Mouse (Mus musculus) E14TG2a.4 (cell line): Measurements from ENCODE around the gene Nom1.

Source experiments
- H3K27me3 ChIP-seq: 2 replicates; pipeline ENCODE4 v1.6.1; 2014; ENCODE audit warnings: low read length, control low read depth; ENCODE audit not compliant: insufficient read depth
- H3K36me3 ChIP-seq: 2 replicates; pipeline ENCODE4 v1.6.1; 2014; ENCODE audit warnings: low read length, control low read depth; ENCODE audit not compliant: insufficient read depth
- H3K4me1 ChIP-seq: replicated peaks from 2 replicates; pipeline ENCODE4 v1.6.1; 2014; ENCODE audit warnings: low read depth, low read length, control low read depth
- H3K4me3 ChIP-seq: replicated peaks from 2 replicates; pipeline ENCODE4 v1.5.1; 2014; ENCODE audit warnings: mild to moderate bottlenecking, low read length
- H3K9me3 ChIP-seq: 2 replicates; pipeline ENCODE4 v1.6.1; 2014; ENCODE audit warnings: low read length, control low read depth
- CTCF ChIP-seq: conservative IDR thresholded peaks from 2 replicates; pipeline ENCODE4 v1.5.1; 2014; ENCODE audit warnings: low read length
- NANOG ChIP-seq: IDR thresholded peaks from 2 replicates; pipeline ENCODE4 v1.6.1; 2014; ENCODE audit warnings: borderline replicate concordance, low read length, mixed read lengths
- POU5F1 ChIP-seq: IDR thresholded peaks from 2 replicates; pipeline ENCODE4 v1.6.1; 2014; ENCODE audit warnings: low read length, borderline replicate concordance

Nom1 gene

DNA sequence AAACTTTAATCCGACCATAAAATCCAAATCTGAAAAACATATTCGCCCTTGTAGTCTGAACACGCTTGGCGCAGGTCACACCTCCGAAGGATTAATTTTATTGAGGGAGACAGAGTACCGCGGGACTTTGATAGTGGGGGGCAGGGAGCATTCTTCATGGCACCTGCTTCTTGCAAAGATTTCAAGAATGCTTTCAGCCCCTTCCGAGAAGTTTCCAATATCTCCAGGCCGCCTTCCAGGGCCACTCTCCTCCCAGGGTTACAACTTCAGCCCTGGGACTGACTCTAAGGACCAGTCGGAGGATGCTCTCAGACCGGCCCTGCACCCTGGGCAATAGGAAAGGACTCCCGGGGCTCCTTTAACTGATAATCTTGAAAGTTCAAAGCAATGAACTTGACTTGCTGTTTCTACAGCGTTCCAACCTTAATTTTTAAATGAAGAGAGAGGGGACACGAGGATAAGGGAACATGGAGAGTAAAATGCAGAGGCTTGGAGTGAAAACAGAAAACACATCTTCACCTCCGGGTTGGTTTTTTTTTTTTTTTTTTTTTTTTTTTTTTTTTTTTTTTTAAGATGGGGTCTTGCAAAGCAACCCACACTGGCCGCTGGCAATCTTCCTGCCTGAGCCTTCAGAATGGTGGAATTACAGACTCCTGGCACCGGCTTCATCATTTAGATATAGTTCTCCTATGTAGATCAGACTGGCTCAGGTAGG, 34.0 kb downstream of the Nom1 start:
- Histone ChIP-seq H3K9me3 (no peaks in the 10 kb centered on the region), H3K36me3 (no peaks in the 10 kb centered on the region)
- TF ChIP-seq CTCF (no peak), POU5F1 (no peak), NANOG (no peak)

DNA sequence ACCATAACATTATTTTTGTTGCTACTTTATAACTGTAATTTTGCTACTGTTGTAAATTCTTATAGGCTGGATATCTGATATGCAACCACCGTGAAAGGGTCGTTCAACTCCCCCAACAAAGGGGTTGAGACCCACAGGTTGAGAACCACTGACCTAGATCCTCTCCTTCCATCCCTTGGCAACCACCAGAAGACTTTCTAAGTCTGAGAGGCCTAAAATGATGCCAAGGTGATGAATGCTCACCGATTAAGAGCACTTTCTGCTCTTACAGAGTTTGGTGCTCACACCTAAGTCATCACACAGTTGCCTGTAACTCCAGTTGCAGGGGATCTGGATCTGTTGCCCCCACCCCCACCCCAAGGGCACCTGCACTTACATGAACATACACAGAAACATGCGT, 35.0 kb downstream of the Nom1 start:
- no peaks in the 10 kb centered on the region for H3K9me3 ChIP-seq
- H3K4me1 ChIP-seq, result peaks cover 48% of the 10 kb centered on the region
- peaks cover 89% of the 10 kb centered on the region for H3K27me3 ChIP-seq
- no peak for TF ChIP-seq POU5F1
- no peak for TF ChIP-seq NANOG
- no peak for TF ChIP-seq CTCF
- no peak overlapping the region for H3K4me3 ChIP-seq
- no peaks in the 10 kb centered on the region for H3K36me3 ChIP-seq

More for the DNA sequence above, 34.0 kb downstream of the Nom1 start:
- Histone ChIP-seq H3K4me1 (peaks cover 38% of the 10 kb centered on the region), H3K27me3 (peaks cover 79% of the 10 kb centered on the region), H3K4me3 (peak overlapping the region; percentile 81)

DNA sequence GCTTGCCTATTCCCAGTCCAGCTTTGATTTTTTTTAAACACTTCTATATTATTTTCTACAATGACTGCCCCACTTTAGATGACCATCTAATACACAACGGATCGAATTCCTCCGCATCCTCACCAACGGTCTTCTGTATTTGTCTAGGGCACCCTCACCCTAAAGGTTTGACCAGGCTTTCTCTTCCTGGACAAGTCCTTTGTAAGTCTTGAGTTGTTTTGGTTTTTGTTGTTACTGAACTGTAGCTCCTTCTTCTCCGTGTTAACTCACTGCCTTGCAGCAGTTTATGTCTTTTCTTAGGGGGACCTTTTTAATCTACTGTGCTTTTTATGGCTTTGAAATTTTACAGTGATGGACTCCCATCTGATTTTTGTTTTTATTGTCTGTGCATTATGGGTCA, 35.8 kb downstream of the Nom1 start:
- no peaks in the 10 kb centered on the region for H3K9me3 ChIP-seq
- H3K27me3 ChIP-seq, result peaks cover 95% of the 10 kb centered on the region
- no peak for TF ChIP-seq CTCF
- no peak for TF ChIP-seq NANOG
- TF ChIP-seq POU5F1, result no peak
- no peak overlapping the region for H3K4me3 ChIP-seq
- no peaks in the 10 kb centered on the region for H3K36me3 ChIP-seq
- H3K4me1 ChIP-seq, result peaks cover 56% of the 10 kb centered on the region

DNA sequence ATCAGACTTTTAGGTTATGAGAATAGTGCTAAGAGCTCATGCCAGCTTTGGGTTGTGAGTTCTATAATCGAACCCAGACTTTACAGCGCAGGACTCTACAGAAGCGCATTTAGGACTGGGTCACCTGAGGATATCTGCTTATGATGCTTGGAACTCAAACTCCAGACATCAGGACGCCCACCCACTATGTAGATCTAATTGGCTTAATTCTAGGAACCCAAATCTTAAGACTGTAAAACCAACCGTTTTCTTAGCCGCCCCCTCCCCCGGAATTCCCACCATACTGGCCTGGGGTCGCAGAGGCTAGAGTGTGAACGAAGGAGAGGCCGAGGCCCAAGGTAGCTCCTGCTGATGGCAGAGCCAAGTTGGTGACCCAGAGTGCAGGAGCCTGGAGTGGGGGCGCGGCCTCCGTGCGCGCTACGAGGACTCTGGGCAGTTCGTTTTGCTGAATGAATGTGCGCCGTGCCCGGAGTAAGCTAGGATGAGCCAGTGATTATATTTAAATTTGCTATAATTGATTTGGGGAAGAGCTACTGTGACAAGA, 36.5 kb downstream of the Nom1 start:
- Histone ChIP-seq H3K36me3 (no peaks in the 10 kb centered on the region), H3K27me3 (peaks cover 96% of the 10 kb centered on the region), H3K9me3 (no peaks in the 10 kb centered on the region), H3K4me1 (peaks cover 57% of the 10 kb centered on the region), H3K4me3 (peak overlapping the region; percentile 23; the same call in 1 of the 2 replicates)
- no peak for TF ChIP-seq CTCF
- TF ChIP-seq POU5F1, result no peak
- no peak for TF ChIP-seq NANOG

DNA sequence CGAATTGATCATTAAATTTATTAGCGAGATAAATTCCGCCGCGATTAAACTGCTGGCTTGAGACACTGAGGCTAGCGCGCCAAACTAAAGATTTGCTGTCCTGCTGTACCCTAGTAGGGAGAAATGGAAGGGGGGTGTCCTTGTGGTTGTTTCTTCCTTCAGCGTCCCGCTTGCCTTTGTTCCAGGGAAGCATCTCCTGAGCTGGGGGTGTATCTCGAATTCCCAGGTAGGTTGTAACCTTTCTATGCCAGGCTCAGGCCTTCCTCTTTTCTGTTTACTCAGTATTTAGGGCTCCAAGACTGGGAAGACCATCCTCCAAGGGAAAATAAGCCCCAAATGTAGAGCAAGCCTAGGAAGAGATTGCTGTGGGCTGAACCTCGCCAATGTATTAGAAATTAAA, 36.9 kb downstream of the Nom1 start:
- TF ChIP-seq POU5F1 (no peak), CTCF (no peak), NANOG (no peak)
- Histone ChIP-seq H3K9me3 (no peaks in the 10 kb centered on the region), H3K4me1 (peaks cover 57% of the 10 kb centered on the region), H3K4me3 (peak overlapping the region; percentile 41; the same call in 1 of the 2 replicates), H3K36me3 (no peaks in the 10 kb centered on the region), H3K27me3 (peaks cover 97% of the 10 kb centered on the region)

DNA sequence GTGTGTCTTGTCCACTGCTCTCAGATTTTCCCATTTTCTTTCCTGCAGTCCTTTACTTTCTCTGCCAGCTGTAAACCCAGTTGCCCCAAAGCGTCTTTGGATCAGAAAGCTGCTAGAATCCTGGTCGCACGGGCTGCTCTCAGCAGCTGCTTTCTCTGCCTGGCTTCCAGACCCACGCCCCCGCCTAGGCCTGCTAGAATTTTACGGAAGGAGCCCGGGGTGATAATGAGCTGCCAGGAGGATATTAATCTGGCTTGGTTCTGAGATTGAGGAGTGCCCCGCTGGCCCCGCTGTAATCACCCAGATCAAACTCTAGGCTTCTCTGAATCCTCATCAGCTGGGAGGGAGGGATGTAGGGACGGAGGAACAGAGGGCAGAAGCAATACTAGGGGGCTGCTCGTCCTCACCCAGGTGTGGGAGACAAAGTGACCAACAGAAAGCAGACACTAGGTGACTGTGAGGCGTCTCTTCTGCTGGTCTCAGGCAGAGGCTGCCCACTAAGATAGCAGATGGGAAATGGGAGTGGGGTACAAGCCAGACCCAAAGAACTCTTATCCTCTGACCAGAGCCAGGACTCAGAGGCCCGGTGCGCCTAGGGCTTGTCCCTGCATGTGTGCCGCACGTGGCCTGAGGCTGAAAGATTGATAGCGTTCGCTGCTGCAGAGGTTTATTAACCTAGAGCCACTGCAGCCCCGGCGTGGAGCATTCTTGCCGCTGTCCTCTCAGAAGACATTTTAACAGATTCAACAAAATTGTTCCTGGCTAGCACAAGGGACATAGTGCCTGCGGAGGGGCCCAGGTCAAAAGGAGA, 37.6 kb downstream of the Nom1 start:
- Histone ChIP-seq H3K36me3 (no peaks in the 10 kb centered on the region), H3K9me3 (no peaks in the 10 kb centered on the region), H3K4me1 (peaks cover 56% of the 10 kb centered on the region), H3K27me3 (peaks cover 97% of the 10 kb centered on the region), H3K4me3 (peak overlapping the region; percentile 41)
- TF ChIP-seq CTCF (no peak), POU5F1 (no peak), NANOG (no peak)

DNA sequence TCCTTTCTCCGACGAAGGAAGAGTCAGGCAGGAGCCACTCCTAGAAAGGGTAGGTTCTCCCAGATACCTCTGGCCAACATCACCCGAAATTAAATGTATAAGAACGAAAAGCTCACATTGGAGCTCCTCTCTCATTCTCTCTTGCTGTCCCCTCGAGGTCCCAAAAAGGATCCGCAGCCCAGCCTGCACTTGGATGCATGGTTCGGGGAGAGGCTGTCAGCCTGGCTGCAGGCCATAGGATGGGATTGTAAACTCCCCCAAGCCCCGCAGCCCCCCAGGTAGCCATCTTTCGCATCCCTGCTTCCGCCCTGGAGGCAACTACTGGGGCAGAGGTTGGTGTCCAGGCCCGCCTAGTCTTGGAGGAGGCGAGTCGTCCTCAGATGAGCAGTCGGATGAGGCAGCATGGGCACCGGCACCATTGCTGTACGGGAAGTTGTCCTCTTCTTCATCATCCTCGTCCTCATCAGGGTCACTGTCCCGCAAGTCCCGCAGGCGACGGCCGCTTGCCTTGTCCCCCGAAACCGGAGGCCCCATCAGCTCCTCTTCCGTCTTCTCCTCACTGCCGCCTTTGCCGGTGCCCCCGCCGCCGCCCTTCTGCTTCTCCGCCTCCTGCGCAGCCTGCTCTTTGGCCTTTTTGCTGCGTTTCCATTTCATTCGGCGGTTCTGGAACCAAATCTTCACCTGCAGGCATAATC, 39.2 kb downstream of the Nom1 start:
- Histone ChIP-seq H3K9me3 (no peaks in the 10 kb centered on the region), H3K27me3 (peaks cover 100% of the 10 kb centered on the region), H3K4me1 (peaks cover 59% of the 10 kb centered on the region), H3K4me3 (peak overlapping the region; percentile 24), H3K36me3 (no peaks in the 10 kb centered on the region)
- TF ChIP-seq CTCF (no peak), NANOG (no peak), POU5F1 (no peak)
